In the genomic region with DNA sequence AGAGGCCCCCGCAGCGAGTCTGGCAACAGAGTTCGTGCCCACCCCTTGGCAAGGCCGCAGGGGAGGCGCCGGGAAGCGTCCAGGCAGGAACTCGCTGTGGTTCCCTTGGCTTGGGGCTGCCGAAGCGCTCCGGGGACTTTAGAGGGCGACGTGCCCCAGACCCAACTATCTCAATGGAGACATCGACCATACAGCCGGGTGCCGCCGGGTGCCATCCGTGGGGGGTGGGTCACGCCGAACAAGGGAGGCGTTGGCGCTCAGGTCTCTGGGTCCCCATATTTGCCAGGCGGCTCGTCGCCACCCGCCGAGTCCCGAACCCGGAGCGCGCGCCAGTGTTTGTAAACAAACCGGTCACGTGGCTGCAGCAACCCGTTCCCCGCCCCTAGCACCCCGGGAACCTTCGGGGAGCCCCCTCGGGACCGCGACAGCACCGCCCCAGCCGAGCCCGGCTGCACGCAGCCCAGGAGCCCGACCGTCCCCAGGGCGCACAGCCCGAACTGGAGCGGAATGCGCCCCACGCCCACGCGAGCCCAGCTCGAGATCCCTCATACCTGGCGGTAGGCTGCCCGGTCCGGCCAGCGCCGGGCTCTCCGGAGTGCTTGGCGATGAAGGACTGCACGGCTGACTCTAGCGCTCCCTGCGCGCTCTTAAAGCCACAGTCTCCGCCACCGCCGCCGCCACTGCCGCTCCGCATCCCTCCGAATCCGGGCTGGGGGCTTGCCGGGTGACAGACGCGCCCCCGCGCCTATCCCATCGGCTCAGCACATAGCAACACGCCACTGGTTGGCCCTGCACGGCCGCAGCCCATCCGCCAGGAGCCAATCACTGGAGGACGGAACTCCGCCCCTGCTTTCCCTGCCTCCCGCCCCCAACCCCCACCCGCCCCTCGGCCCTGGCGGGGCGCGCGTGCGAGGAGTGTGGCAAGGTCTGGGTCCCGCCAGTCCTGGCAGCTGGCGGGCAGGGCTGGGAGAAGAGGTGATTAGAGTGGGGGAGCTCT, we compare ENCODE assay signal across 8 mouse cellular contexts. TPM values are rescaled to one million over a fixed set of nuclear protein-coding genes. Genes with fewer than 3 reads are reported as not detected.
DNase-seq lines count a peak whose midpoint lies in the region; ATAC-seq and TF ChIP-seq lines count a peak whose summit lies in the region.

A gene (minus strand): TSS at position 667 of the 997 bp plus-strand sequence.

- peak within 1 kb of the TSS; percentile 100 for H3K4me3 ChIP-seq in E14TG2a.4 (replicated peaks; ENCODE audit: low read length)
- H3K4me3 ChIP-seq in forebrain, embryonic 13.5 days: peak within 1 kb of the TSS; percentile 93
- peak within 1 kb of the TSS; percentile 78 for H3K4me3 ChIP-seq in liver, embryonic 16.5 days (ENCODE audit: low read depth, low read length)
- H3K4me3 ChIP-seq in neural tube, embryonic 12.5 days: peak within 1 kb of the TSS; percentile 89
- H3K4me3 ChIP-seq in stomach, postnatal 0 days (ENCODE audit: low read depth, low read length): peak within 1 kb of the TSS; percentile 92

- H3K9ac ChIP-seq in forebrain, embryonic 13.5 days: peak within 1 kb of the TSS; percentile 93
- peak within 1 kb of the TSS; percentile 69 for H3K9ac ChIP-seq in liver, embryonic 16.5 days (ENCODE audit: low read depth, low read length)
- peak within 1 kb of the TSS; percentile 84 for H3K9ac ChIP-seq in neural tube, embryonic 12.5 days
- H3K9ac ChIP-seq in stomach, postnatal 0 days (ENCODE audit: low read length): peak within 1 kb of the TSS; percentile 87

- H3K9me3 ChIP-seq in E14TG2a.4 (ENCODE audit: low read length): no peaks in the 10 kb centered on the region
- H3K9me3 ChIP-seq in forebrain, embryonic 13.5 days (replicated peaks): no peaks in the 10 kb centered on the region
- H3K9me3 ChIP-seq in liver, embryonic 16.5 days (replicated peaks; ENCODE audit: control insufficient read depth, low read length): no peaks in the 10 kb centered on the region
- no peaks in the 10 kb centered on the region for H3K9me3 ChIP-seq in neural tube, embryonic 12.5 days
- H3K9me3 ChIP-seq in stomach, postnatal 0 days (ENCODE audit: control insufficient read depth, low read length): no peaks in the 10 kb centered on the region

- peak within 1 kb of the TSS; percentile 92 for H3K27ac ChIP-seq in forebrain, embryonic 13.5 days
- peak within 1 kb of the TSS; percentile 73 for H3K27ac ChIP-seq in liver, embryonic 16.5 days (ENCODE audit: low read length)
- H3K27ac ChIP-seq in neural tube, embryonic 12.5 days: peak within 1 kb of the TSS; percentile 82
- H3K27ac ChIP-seq in stomach, postnatal 0 days (replicated peaks): peak within 1 kb of the TSS; percentile 93

- under 1% methylated on average over 93 of the region's 96 CpGs for WGBS in forebrain, embryonic 13.5 days
- under 1% methylated on average over 95 of the region's 96 CpGs for WGBS in liver, embryonic 16.5 days (ENCODE audit: insufficient replicate concordance)
- WGBS in neural tube, embryonic 12.5 days: under 1% methylated on average over 96 of the region's 96 CpGs
- under 1% methylated on average over 66 of the region's 96 CpGs for WGBS in stomach, postnatal 0 days

- TF ChIP-seq CTCF in E14TG2a.4 (conservative IDR thresholded peaks at IDR 0.05; ENCODE audit: low read length): no peak
- TF ChIP-seq CTCF in stomach, postnatal 0 days (IDR thresholded peaks at IDR 0.05; ENCODE audit: low read depth): peak; percentile 13; the same call in 1 of the 2 replicates

- ATAC-seq in forebrain, embryonic 13.5 days: peak; percentile 100
- ATAC-seq in liver, embryonic 16.5 days (ENCODE audit: low read depth): peak; percentile 96
- ATAC-seq in neural tube, embryonic 12.5 days (ENCODE audit: low FRiP score, low read depth): peak; percentile 99
- ATAC-seq in stomach, postnatal 0 days (ENCODE audit: low FRiP score, low TSS enrichment): peak; percentile 97

- H3K4me1 ChIP-seq in E14TG2a.4 (replicated peaks; ENCODE audit: low read depth, low read length): peaks cover 72% of the 10 kb centered on the region
- peaks cover 50% of the 10 kb centered on the region for H3K4me1 ChIP-seq in forebrain, embryonic 13.5 days
- H3K4me1 ChIP-seq in liver, embryonic 16.5 days (ENCODE audit: control insufficient read depth, low read depth, low read length): peaks cover 6% of the 10 kb centered on the region
- H3K4me1 ChIP-seq in neural tube, embryonic 12.5 days: peaks cover 41% of the 10 kb centered on the region
- H3K4me1 ChIP-seq in stomach, postnatal 0 days (replicated peaks; ENCODE audit: control insufficient read depth, insufficient read depth): peaks cover 4% of the 10 kb centered on the region; the same call in 1 of the 2 replicates

- DNase-seq in c-Kit-positive CD71-positive TER-119-negative erythroid progenitor cells, embryonic 14.5 days (ENCODE audit: low read depth): peak; percentile 61
- DNase-seq in heart, postnatal 10 days: peak; percentile 97 to 99
- peak; percentile 97 to 99 for DNase-seq in kidney, postnatal 4 days
- peak; percentile 95 for DNase-seq in stomach, postnatal 0 days (ENCODE audit: low spot score)

- peak within 1 kb of the TSS; percentile 85 for H3K4me2 ChIP-seq in forebrain, embryonic 13.5 days
- peak within 1 kb of the TSS; percentile 81 for H3K4me2 ChIP-seq in liver, embryonic 16.5 days (ENCODE audit: low read depth, low read length)
- peak within 1 kb of the TSS; percentile 91 for H3K4me2 ChIP-seq in neural tube, embryonic 12.5 days (replicated peaks)
- H3K4me2 ChIP-seq in stomach, postnatal 0 days (replicated peaks; ENCODE audit: low read depth): peak within 1 kb of the TSS; percentile 91

- peaks cover 19% of the 10 kb centered on the region for H3K27me3 ChIP-seq in E14TG2a.4 (ENCODE audit: insufficient read depth, low read length)
- H3K27me3 ChIP-seq in forebrain, embryonic 13.5 days: no peaks in the 10 kb centered on the region
- H3K27me3 ChIP-seq in liver, embryonic 16.5 days (ENCODE audit: control insufficient read depth, insufficient read depth, low read depth, low read length): no peaks in the 10 kb centered on the region
- H3K27me3 ChIP-seq in neural tube, embryonic 12.5 days (replicated peaks): no peaks in the 10 kb centered on the region
- no peaks in the 10 kb centered on the region for H3K27me3 ChIP-seq in stomach, postnatal 0 days (ENCODE audit: control insufficient read depth, insufficient read depth, low read length)

- no peaks in the 10 kb centered on the region for H3K36me3 ChIP-seq in E14TG2a.4 (ENCODE audit: insufficient read depth, low read length)
- H3K36me3 ChIP-seq in forebrain, embryonic 13.5 days (ENCODE audit: poor library complexity, severe bottlenecking): no peaks in the 10 kb centered on the region
- no peaks in the 10 kb centered on the region for H3K36me3 ChIP-seq in liver, embryonic 16.5 days (ENCODE audit: control insufficient read depth, insufficient read depth)
- no peaks in the 10 kb centered on the region for H3K36me3 ChIP-seq in neural tube, embryonic 12.5 days
- H3K36me3 ChIP-seq in stomach, postnatal 0 days (ENCODE audit: control insufficient read depth, insufficient read depth, low read length): no peaks in the 10 kb centered on the region

- no peak for TF ChIP-seq EP300 in stomach, postnatal 0 days (optimal IDR thresholded peaks at IDR 0.05)

- intact Hi-C loops in heart, postnatal 10 days (cut with DNase I): loop anchor here (2.0 to 10.0 kb wide), 4 partner anchors 29 to 186 kb away; a partner anchor contains a TSS

RNA-seq across cellular contexts. Expression of the gene that starts here (rescaled TPM):
- polyA plus RNA-seq in forebrain, embryonic 13.5 days (2015; fragmentation: Nextera tagmentation; extraction: Ambion mirVana): 7.4 and 7.7 TPM in 2 replicates
- total RNA-seq in heart, postnatal 10 days (2021): 10 to 100 TPM; 26.1 to 31.3 TPM
- polyA plus RNA-seq in liver, embryonic 16.5 days (2015; fragmentation: Nextera tagmentation; extraction: Ambion mirVana): 1.8 and 2.4 TPM in 2 replicates
- 6.3 and 6.6 TPM in 2 replicates for polyA plus RNA-seq in neural tube, embryonic 12.5 days (2016; fragmentation: Nextera tagmentation; extraction: Ambion mirVana)
- 3.9 and 4.0 TPM in 2 replicates for polyA plus RNA-seq in stomach, postnatal 0 days (2015; fragmentation: Nextera tagmentation; extraction: Ambion mirVana)

Comparison
In these comparisons a context has a peak if more than half of its experiments do, and no peak if none do; other contexts are left out.
1. Peak in every context shown above with its lines: DNase-seq, ATAC-seq, H3K4me3 ChIP-seq and H3K27ac ChIP-seq.